Mouse (Mus musculus) thymus, postnatal 14 days (tissue): ENCODE measurements around the gene Erg.

ENCODE experiments used
- DNase-seq: peaks from one replicate; pipeline ENCODE4 v3.0.0; 2021

Gene Erg

DNA sequence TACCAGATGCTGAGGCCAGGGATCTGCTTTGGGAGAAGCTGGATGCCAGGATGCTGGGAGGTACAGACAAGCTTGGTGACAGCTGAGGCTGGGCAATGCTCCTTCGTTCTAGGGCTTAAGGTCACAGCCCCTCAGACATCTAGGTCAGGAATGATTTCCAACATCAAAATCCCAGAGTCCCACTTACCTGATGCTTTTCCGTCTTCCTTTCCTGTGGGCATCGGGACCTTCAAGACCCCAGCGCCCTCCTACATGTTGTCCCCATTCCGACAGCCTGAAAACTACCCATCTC is at the start of gene Erg:
Erg (minus strand) TSS at position 283 of the 292 bp plus-strand sequence.
- DNase-seq = no peak

DNA sequence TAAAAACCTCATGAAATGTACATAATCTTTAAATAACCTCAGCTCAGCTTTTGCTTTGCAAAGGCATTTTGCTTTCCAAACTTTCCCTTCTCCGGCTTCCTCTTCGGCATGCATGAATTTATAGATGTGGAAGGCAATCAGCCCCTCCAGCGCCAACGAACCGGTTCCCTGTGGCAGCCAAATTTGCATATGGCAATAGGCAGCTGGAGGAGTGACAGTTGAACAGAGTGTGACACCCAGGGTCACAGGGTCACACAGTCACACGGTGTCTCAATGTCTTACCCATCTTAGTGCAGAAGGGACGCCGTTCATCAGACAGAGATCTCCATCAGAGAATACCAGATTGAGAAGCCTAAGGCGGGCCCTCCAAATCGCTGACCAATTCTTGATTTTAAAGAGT is 45.4 kb upstream of the Erg start:
- no peak for DNase-seq

DNA sequence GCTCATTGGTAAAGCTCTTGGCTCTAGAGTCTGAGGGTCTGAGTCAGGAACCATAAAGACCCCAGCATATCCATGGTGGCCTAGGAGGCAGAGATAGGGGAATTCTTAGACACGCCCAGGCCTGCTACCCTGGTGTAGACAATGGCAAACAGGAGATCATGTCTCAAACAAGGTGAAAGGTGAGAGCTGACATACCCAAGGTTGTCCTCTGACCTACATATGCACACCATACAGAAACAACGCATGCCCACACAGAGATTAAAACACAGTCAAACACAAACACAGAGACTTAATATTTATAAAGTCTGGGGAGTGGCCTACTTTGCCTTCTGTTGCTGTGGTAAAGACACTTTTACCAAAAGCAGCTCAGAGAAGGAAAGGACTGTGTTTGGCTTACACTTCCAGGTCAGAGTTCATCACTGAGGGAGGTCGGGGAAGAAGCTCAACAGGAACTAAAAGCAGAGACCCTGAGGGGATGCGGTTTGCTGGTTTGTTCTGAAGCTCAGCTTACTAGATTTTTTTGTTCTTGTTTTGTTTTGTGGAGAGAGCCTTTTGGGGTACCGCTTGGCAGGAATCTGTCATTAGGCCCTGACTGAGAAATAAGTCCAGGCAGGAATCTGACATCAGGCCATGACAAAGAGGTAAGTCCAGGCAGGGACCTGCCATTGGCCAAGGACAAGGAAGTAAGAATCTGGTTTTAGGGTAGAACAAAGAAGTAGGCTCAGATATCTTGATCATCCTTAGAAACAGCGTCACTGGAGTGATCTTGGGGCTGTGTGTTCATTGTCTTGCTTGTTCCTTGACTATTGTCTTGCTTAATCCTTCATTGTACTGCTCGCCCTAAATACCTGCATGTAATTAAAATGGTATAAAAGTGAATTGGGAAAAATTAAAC is 37.7 kb upstream of the Erg start:
- no peak for DNase-seq

DNA sequence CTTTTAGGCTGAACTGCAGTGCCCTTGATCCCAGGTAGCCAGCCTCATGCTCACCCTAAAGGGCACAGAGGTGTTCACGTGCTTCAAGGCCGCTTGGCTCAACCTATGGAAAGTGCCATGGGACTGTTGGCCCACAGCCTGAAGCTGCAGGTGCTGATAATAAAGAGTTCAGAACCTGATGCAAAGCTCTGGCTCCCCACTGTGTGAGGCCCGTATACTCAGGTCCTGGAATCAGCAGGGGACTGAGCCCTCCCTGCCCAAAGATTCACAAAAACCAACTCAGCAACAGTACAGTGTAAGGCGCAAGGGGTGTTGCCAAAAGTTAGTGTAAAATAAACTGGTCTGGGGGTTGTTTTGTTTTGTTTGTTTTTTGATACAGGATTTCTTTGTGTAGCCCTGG is 36.7 kb upstream of the Erg start:
- DNase-seq = no peak

GRCm38 (mm10) chr16:95619859-95620325 is 33.5 kb upstream of the Erg start:
- no peak for DNase-seq

GRCm38 (mm10) chr16:95618206-95618605 is 31.8 kb upstream of the Erg start:
- DNase-seq = no peak

GRCm38 (mm10) chr16:95617720-95618119 is 31.3 kb upstream of the Erg start:
- DNase-seq = no peak

DNA sequence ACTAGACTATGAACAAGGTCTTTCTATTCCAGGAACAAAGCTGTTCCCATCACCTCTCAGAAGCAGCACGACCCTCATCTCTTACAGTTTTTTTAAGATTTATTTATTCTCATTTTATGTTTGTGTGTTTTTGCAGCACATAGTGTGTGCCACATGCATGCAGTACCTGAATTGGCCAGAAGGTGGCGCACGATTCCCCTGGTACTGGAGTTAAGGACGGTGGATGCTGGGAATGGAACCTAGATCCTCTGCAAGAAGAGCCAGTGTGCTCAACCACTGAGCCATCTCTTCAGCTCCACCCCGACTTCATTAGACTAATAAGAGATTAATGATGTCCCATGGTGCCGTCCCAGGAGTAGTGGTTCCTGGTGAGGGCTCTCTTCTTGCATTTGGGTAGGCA is 29.2 kb upstream of the Erg start:
- peak; percentile 74 for DNase-seq

- no peak for DNase-seq
Observed at GRCm38 (mm10) chr16:95614482-95614881, 28.1 kb upstream of the Erg start.

DNA sequence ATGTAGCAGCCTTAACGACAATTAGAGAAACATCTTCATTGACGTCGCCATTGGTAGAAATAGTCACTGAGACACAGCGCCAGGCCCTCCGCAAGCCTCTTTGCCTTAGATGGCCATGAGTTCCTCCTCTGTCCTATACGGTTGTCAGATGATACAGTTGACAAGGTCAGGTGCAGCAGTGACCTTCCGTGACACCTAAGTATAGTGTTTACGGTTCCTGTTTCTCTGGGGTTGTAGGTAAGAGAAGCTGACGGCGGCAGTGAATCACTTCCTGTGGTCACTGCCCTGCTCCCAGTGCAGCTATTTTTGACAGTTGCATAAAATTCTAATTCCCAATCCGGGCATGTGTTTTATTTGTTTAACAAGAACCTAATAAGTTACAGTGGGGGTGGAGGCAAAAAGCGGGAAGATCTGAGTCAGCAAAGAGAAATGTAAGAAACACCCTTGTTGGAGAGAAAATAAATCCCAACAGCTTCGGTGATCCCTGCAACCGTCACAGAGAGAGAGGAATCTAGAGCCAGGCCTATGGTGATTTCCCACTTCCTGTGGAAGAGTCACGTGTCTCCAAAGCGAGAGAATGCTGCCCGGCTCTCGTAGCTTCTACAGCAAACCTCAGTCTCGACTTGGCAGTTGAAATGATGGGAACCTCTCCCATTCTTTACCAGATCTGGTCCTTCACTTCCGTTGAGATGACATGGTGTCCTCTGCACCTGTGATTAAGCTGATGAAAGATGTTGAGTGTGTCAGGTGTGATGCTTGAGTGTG is 25.8 kb upstream of the Erg start:
- no peak for DNase-seq

- no peak for DNase-seq
Observed at GRCm38 (mm10) chr16:95608624-95609023, 22.2 kb upstream of the Erg start.

DNA sequence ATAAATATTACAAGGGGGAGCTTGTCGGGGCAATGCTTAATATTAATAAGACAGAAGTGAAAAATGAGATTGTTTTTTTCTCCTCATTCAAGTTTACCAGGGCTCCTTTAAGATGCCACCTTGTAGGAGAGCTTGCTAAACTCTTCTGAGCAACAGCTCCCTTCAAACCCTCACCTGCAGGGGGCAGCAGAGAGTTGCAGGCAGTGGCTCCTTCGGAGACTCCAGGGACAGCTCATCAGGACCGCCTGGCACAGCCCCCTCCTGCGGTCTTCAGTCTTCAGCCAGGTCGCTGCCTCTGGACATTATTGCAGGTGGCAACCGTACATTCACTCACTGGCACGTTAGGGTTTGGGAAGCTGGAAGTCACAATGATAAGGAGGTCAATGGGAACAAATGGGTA is 18.9 kb upstream of the Erg start:
- peak; percentile 92 for DNase-seq

- DNase-seq = no peak
Observed at GRCm38 (mm10) chr16:95602504-95602903, 16.1 kb upstream of the Erg start.

- no peak for DNase-seq
Observed at GRCm38 (mm10) chr16:95601807-95602206, 15.4 kb upstream of the Erg start.

GRCm38 (mm10) chr16:95601219-95601580 is 14.8 kb upstream of the Erg start:
- no peak for DNase-seq

- no peak for DNase-seq
Observed at GRCm38 (mm10) chr16:95600572-95601218, 14.3 kb upstream of the Erg start.

- DNase-seq = no peak
Observed at GRCm38 (mm10) chr16:95598930-95599329, 12.5 kb upstream of the Erg start.

DNA sequence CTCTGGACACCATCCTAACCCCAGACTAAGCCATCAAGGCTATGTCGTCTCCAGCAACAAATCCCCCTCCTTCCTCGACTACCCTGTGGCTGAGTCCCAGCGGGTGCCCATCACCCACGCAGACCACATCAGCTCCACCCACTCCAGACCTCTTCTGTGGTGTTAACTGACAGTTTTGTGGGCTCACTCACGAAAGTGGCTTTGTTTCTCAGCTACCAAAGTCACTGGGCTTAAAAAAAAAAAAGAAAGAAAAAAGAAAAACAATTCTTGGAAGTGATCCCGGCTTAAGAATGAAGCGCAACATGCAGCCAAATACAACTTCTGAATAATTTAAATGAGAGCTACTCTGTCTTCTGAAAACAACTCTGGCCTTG is 11.2 kb upstream of the Erg start:
- no peak for DNase-seq

DNA sequence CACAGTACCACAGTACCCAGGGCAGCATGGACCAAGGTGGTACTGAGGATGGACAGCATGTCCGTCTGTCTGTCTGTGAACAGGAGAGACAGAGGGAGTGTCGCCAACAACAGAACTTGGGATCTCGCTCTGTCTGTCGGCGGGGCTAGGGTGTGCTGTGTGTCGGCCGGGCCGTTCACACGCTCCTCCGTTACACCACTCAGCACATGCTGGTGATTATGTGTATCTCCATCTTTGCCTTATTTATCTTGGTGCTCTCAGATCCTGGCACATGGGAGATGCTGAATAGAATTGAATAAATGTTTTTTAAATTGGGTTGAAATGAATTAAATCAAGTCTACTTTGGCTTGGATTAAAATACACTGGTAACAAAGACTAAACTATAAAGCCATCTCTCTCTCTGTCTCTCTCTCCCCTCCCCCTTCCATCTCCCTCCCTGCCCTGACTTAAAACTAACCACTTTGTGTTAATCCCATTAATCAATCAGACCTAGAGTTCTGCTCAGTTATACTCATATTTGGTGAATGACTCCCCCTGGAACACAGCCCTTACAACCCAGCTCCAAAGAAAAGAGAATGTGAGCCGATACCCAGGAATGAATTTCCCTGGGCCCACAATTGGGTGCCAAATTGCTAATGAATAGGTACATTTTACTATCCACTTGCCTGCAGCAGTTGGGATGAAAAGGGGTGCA is 10.6 kb upstream of the Erg start:
- DNase-seq = no peak

- DNase-seq = no peak
Observed at GRCm38 (mm10) chr16:95588849-95589248, 2.5 kb upstream of the Erg start.

DNA sequence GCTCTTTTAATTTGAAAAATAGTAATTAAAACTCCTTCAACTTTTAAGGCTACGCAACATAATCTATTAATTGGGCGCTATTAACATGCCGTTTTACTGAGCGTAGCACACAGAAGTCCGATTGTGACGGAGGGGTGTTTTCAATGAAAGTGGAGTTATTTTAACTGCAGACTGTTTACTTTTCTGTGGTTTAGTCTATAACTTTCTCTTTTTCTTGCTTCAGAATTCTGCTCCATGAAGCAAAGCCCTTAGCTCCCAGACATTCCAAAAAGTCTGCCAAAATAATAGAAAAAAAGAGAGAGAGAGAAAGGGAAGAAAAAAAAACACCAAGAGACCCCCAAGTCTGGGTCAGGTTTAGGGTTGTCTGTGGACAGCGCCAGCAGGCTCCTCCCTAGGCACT is 333 bp upstream of the Erg start:
- no peak for DNase-seq

DNA sequence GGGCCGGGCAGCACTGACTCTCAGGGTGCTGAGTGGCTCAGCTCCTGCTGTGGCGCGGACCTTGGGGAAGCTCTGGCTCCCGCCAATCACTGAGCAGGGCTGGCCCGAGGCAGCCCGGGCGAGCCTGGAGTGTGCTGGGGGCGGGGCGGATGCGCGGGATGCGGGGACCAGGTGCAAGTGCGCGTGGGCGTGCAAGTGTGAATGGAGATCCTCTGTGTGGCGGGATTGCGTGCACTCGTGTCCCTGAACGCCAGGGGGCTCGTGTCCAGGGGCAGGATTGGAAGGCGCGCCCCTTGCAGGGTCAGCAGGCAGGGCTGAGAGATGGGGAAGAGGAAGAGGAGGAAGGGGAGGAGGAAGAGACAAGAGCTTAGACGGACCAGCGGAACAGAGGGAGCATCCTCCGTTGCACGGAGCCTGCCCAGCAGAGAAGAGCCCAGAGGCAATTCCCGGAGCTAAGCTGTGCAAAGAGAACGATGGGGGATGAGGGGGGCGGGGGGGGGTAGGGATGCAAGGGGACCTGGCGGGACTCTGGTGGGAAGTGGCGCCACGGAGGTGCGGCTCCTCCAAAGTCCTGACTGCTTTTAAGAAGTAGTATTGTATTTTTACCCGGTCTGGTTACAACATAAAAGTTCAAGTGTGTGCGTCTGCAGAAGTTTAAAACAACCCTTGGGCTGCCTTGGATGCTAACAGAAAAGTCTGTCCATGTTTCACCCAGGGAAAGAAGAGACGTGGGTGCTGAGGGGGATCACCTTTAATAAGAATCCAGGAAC is 667 bp downstream of the Erg start:
- DNase-seq = peak; percentile 79
